Mouse (Mus musculus): Measurements from ENCODE around the gene Nmt2. TPM values are rescaled to one million over a fixed set of nuclear protein-coding genes. Genes with fewer than 3 reads are reported as not detected.

The Nmt2 gene
- polyA plus RNA-seq, 1 experiment from 2014 or later: 28.9 TPM

- Histone ChIP-seq H3K27ac (ENCODE audit: low read length) (no peak overlapping the region), H3K27me3 (ENCODE audit: control insufficient read depth, insufficient read depth, low read length) (no peaks in the 10 kb centered on the region), H3K9ac (ENCODE audit: low read length) (no peak overlapping the region), H3K4me3 (ENCODE audit: low read length) (no peak overlapping the region), H3K36me3 (ENCODE audit: control insufficient read depth, insufficient read depth) (no peaks in the 10 kb centered on the region), H3K4me2 (ENCODE audit: low read depth, low read length) (no peak overlapping the region), H3K9me3 (replicated peaks; ENCODE audit: control insufficient read depth, low read length) (no peaks in the 10 kb centered on the region), H3K4me1 (ENCODE audit: control insufficient read depth, insufficient read depth, low read length) (peaks cover 15% of the 10 kb centered on the region)
- 74% methylated on average over 4 of the region's 4 CpGs for WGBS
- no peak for ATAC-seq (replicated peaks; ENCODE audit: extremely low read depth, insufficient read depth, low FRiP score)
These were observed 2.7 kb upstream of the Nmt2 start for GRCm38 (mm10) chr2:3281311-3281710.

DNA sequence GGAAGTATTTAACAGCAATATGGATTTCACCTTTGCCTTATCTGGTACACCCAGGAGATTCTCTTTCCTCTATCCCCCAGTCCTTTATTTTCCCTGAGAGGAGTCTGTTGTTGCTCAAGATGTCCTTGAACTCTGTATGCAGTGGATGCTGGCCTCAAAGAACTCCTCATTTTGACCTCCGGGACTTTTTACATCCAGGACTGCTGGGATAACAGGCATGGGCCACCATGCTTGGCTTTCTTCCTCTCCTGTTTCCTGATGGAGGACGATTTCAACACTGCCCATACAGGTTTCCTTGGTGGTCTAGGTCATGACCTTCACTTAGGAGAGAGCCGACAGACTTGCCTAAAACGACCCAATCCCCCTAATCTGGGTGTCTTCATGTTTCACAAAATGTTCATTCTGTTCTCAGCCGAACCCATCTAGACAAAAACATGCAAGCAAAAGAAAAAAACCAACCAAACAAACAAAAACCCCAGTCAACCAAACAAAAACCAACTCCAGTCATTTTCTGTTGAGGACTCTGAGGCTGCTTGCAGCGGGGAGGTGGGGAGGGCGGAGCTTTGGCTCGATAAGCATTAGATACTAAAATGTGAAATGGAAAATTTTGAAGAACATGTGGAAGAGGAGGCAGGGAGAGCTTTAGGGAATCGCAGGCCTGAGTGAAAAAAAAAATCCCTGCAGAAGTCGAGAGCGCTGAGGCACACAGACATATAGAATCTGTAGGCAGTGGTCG is 978 bp upstream of the Nmt2 start:
- peaks cover 15% of the 10 kb centered on the region for H3K4me1 ChIP-seq (ENCODE audit: control insufficient read depth, insufficient read depth, low read length)
- H3K27me3 ChIP-seq (ENCODE audit: control insufficient read depth, insufficient read depth, low read length): no peaks in the 10 kb centered on the region
- H3K9me3 ChIP-seq (replicated peaks; ENCODE audit: control insufficient read depth, low read length): no peaks in the 10 kb centered on the region
- peak overlapping the region; percentile 83 for H3K9ac ChIP-seq (ENCODE audit: low read length)
- peak overlapping the region; percentile 89 for H3K4me2 ChIP-seq (ENCODE audit: low read depth, low read length)
- ATAC-seq (replicated peaks; ENCODE audit: extremely low read depth, insufficient read depth, low FRiP score): no peak
- H3K4me3 ChIP-seq (ENCODE audit: low read length): peak overlapping the region; percentile 67
- no peaks in the 10 kb centered on the region for H3K36me3 ChIP-seq (ENCODE audit: control insufficient read depth, insufficient read depth)
- H3K27ac ChIP-seq (ENCODE audit: low read length): peak overlapping the region; percentile 90
- 12% methylated on average over 12 of the region's 12 CpGs for WGBS

- no peaks in the 10 kb centered on the region for H3K36me3 ChIP-seq (ENCODE audit: control insufficient read depth, insufficient read depth)
- no peaks in the 10 kb centered on the region for H3K27me3 ChIP-seq (ENCODE audit: control insufficient read depth, insufficient read depth, low read length)
- peak; percentile 1; the same call in 1 of the 2 replicates for ATAC-seq (replicated peaks; ENCODE audit: extremely low read depth, insufficient read depth, low FRiP score)
- H3K27ac ChIP-seq (ENCODE audit: low read length): peak overlapping the region; percentile 91
- H3K4me2 ChIP-seq (ENCODE audit: low read depth, low read length): peak overlapping the region; percentile 78
- no peaks in the 10 kb centered on the region for H3K9me3 ChIP-seq (replicated peaks; ENCODE audit: control insufficient read depth, low read length)
- H3K4me1 ChIP-seq (ENCODE audit: control insufficient read depth, insufficient read depth, low read length): peaks cover 15% of the 10 kb centered on the region
- H3K9ac ChIP-seq (ENCODE audit: low read length): peak overlapping the region; percentile 93
- peak overlapping the region; percentile 98 for H3K4me3 ChIP-seq (ENCODE audit: low read length)
- WGBS: 0% methylated on average over 59 of the region's 60 CpGs
These were observed 615 bp downstream of the Nmt2 start for GRCm38 (mm10) chr2:3284473-3285180.

- H3K4me1 ChIP-seq (ENCODE audit: control insufficient read depth, insufficient read depth, low read length): peaks cover 15% of the 10 kb centered on the region
- no peaks in the 10 kb centered on the region for H3K36me3 ChIP-seq (ENCODE audit: control insufficient read depth, insufficient read depth)
- H3K9ac ChIP-seq (ENCODE audit: low read length): peak overlapping the region; percentile 93
- ATAC-seq (replicated peaks; ENCODE audit: extremely low read depth, insufficient read depth, low FRiP score): no peak
- no peaks in the 10 kb centered on the region for H3K9me3 ChIP-seq (replicated peaks; ENCODE audit: control insufficient read depth, low read length)
- peak overlapping the region; percentile 98 for H3K4me3 ChIP-seq (ENCODE audit: low read length)
- H3K4me2 ChIP-seq (ENCODE audit: low read depth, low read length): peak overlapping the region; percentile 78
- H3K27ac ChIP-seq (ENCODE audit: low read length): peak overlapping the region; percentile 91
- H3K27me3 ChIP-seq (ENCODE audit: control insufficient read depth, insufficient read depth, low read length): no peaks in the 10 kb centered on the region
- whole genome bisulfite sequencing: 3% methylated on average over 6 of the region's 6 CpGs
These were observed 1.1 kb downstream of the Nmt2 start for GRCm38 (mm10) chr2:3285181-3285530.

- no peak for ATAC-seq (replicated peaks; ENCODE audit: extremely low read depth, insufficient read depth, low FRiP score)
- WGBS: 30% methylated on average over 3 of the region's 3 CpGs
- Histone ChIP-seq H3K27ac (ENCODE audit: low read length) (0 out of 2 replicates have a peak overlapping the region, but pooled peaks have one; percentile 10), H3K9ac (ENCODE audit: low read length) (peak overlapping the region; percentile 93), H3K27me3 (ENCODE audit: control insufficient read depth, insufficient read depth, low read length) (no peaks in the 10 kb centered on the region), H3K4me1 (ENCODE audit: control insufficient read depth, insufficient read depth, low read length) (peaks cover 15% of the 10 kb centered on the region), H3K4me3 (ENCODE audit: low read length) (peak overlapping the region; percentile 98), H3K36me3 (ENCODE audit: control insufficient read depth, insufficient read depth) (no peaks in the 10 kb centered on the region), H3K9me3 (replicated peaks; ENCODE audit: control insufficient read depth, low read length) (no peaks in the 10 kb centered on the region), H3K4me2 (ENCODE audit: low read depth, low read length) (peak overlapping the region; percentile 78)
These were observed 1.7 kb downstream of the Nmt2 start for GRCm38 (mm10) chr2:3285709-3286108.

GRCm38 (mm10) chr2:3286243-3286642 is 2.2 kb downstream of the Nmt2 start:
- Histone ChIP-seq H3K4me1 (ENCODE audit: control insufficient read depth, insufficient read depth, low read length) (peaks cover 15% of the 10 kb centered on the region), H3K9ac (ENCODE audit: low read length) (no peak overlapping the region), H3K4me2 (ENCODE audit: low read depth, low read length) (no peak overlapping the region), H3K36me3 (ENCODE audit: control insufficient read depth, insufficient read depth) (no peaks in the 10 kb centered on the region), H3K9me3 (replicated peaks; ENCODE audit: control insufficient read depth, low read length) (no peaks in the 10 kb centered on the region), H3K27ac (ENCODE audit: low read length) (no peak overlapping the region), H3K27me3 (ENCODE audit: control insufficient read depth, insufficient read depth, low read length) (no peaks in the 10 kb centered on the region), H3K4me3 (ENCODE audit: low read length) (no peak overlapping the region)
- 63% methylated on average over 2 of the region's 2 CpGs for WGBS
- ATAC-seq (replicated peaks; ENCODE audit: extremely low read depth, insufficient read depth, low FRiP score): no peak

- H3K4me2 ChIP-seq (ENCODE audit: low read depth, low read length): no peak overlapping the region
- H3K4me3 ChIP-seq (ENCODE audit: low read length): no peak overlapping the region
- no peaks in the 10 kb centered on the region for H3K9me3 ChIP-seq (replicated peaks; ENCODE audit: control insufficient read depth, low read length)
- no peak for ATAC-seq (replicated peaks; ENCODE audit: extremely low read depth, insufficient read depth, low FRiP score)
- no peaks in the 10 kb centered on the region for H3K36me3 ChIP-seq (ENCODE audit: control insufficient read depth, insufficient read depth)
- no peak overlapping the region for H3K9ac ChIP-seq (ENCODE audit: low read length)
- WGBS: 72% methylated on average over 1 of the region's 1 CpGs
- H3K27me3 ChIP-seq (ENCODE audit: control insufficient read depth, insufficient read depth, low read length): no peaks in the 10 kb centered on the region
- H3K4me1 ChIP-seq (ENCODE audit: control insufficient read depth, insufficient read depth, low read length): peaks cover 8% of the 10 kb centered on the region
- H3K27ac ChIP-seq (ENCODE audit: low read length): no peak overlapping the region
These were observed 5.6 kb downstream of the Nmt2 start for GRCm38 (mm10) chr2:3289581-3289980.

- Histone ChIP-seq H3K9me3 (replicated peaks; ENCODE audit: control insufficient read depth, low read length) (no peaks in the 10 kb centered on the region), H3K27me3 (ENCODE audit: control insufficient read depth, insufficient read depth, low read length) (no peaks in the 10 kb centered on the region), H3K4me3 (ENCODE audit: low read length) (no peak overlapping the region), H3K36me3 (ENCODE audit: control insufficient read depth, insufficient read depth) (no peaks in the 10 kb centered on the region), H3K9ac (ENCODE audit: low read length) (no peak overlapping the region), H3K4me2 (ENCODE audit: low read depth, low read length) (no peak overlapping the region), H3K27ac (ENCODE audit: low read length) (no peak overlapping the region), H3K4me1 (ENCODE audit: control insufficient read depth, insufficient read depth, low read length) (no peaks in the 10 kb centered on the region)
- 53% methylated on average over 1 of the region's 1 CpGs for WGBS
- ATAC-seq (replicated peaks; ENCODE audit: extremely low read depth, insufficient read depth, low FRiP score): no peak
These were observed 8.2 kb downstream of the Nmt2 start for GRCm38 (mm10) chr2:3292170-3292569.

DNA sequence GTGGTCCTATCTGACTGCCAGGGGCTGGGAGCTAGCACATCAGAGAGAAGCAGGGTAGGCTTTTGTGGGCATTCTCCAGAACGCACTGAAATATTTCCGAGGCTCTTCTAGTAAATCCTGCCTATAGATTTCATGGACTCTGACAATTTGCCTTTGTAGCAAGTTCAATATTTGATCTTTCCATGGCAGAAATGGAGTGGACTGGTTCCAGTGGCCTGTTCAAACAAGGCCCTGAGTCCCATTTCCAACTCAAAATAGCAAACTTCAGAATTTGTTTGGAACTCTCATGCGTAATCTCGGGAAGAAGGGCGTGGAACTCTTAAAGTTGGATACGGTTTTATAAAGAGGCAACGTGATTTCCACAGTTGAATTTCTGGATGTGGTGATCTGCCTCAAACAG is 11.8 kb downstream of the Nmt2 start:
- no peak overlapping the region for H3K4me2 ChIP-seq (ENCODE audit: low read depth, low read length)
- no peak overlapping the region for H3K4me3 ChIP-seq (ENCODE audit: low read length)
- no peaks in the 10 kb centered on the region for H3K4me1 ChIP-seq (ENCODE audit: control insufficient read depth, insufficient read depth, low read length)
- no peak overlapping the region for H3K27ac ChIP-seq (ENCODE audit: low read length)
- no peaks in the 10 kb centered on the region for H3K36me3 ChIP-seq (ENCODE audit: control insufficient read depth, insufficient read depth)
- no peaks in the 10 kb centered on the region for H3K9me3 ChIP-seq (replicated peaks; ENCODE audit: control insufficient read depth, low read length)
- 87% methylated on average over 7 of the region's 7 CpGs for WGBS
- no peak for ATAC-seq (replicated peaks; ENCODE audit: extremely low read depth, insufficient read depth, low FRiP score)
- H3K27me3 ChIP-seq (ENCODE audit: control insufficient read depth, insufficient read depth, low read length): no peaks in the 10 kb centered on the region
- no peak overlapping the region for H3K9ac ChIP-seq (ENCODE audit: low read length)

Data from heart, embryonic 16.5 days (tissue).